Mouse (Mus musculus): Measurements from ENCODE around the gene Gm45021. TPM values are rescaled to one million over a fixed set of nuclear protein-coding genes. Genes with fewer than 3 reads are reported as not detected.

The Gm45021 gene
- polyA plus RNA-seq, 1 experiment from 2014 or later: not detected

DNA sequence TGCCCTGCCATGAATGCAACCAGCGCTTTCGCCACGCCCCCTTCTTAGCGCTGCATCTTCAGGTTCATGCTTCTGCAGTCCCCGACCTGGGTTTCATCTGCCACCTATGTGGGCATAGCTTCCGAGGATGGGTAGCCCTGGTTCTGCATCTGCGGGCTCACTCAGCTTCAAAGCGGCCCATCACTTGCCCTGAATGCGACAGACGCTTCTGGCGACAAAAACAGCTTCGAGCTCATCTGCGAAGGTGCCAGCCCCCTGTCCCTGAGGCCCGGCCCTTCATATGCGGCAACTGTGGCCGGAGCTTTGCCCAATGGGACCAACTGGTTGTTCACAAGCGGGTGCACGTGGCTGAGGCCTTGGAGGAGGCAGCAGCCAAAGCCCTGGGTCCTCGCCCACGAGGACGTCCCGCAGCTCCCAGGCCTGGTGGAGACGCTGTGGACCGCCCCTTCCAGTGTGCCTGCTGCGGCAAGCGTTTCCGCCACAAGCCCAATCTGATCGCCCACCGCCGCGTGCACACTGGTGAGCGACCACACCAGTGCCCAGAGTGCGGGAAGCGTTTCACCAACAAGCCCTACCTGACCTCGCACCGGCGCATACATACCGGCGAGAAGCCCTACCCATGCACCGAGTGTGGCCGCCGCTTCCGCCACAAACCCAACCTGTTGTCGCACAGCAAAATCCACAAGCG lies 7.3 kb downstream of the Gm45021 start:
- 86% methylated on average over 45 of the region's 45 CpGs for WGBS (ENCODE audit: insufficient replicate concordance)
- Histone ChIP-seq H3K36me3 (replicated peaks) (peaks cover 22% of the 10 kb centered on the region), H3K9ac (no peak overlapping the region), H3K4me1 (replicated peaks) (peaks cover 42% of the 10 kb centered on the region), H3K27me3 (no peaks in the 10 kb centered on the region), H3K9me3 (replicated peaks) (no peaks in the 10 kb centered on the region), H3K27ac (replicated peaks) (no peak overlapping the region), H3K4me3 (replicated peaks) (no peak overlapping the region), H3K4me2 (no peak overlapping the region)
- ATAC-seq (ENCODE audit: insufficient read depth): no peak

DNA sequence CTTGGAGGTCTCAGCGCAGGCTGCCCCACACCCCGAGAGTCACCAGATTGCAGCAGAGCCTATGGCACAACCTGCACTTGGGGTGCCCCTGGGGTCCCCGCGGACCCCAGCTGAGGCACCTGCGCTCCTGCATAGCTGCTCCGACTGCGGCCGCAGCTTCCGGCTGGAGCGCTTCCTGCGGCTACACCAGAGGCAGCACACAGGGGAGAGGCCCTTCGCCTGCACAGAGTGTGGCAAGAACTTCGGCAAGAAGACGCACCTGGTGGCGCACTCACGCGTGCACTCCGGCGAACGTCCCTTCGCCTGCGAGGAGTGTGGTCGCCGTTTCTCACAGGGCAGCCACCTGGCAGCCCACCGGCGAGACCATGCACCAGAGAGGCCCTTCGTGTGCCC lies 7.8 kb downstream of the Gm45021 start:
- peaks cover 22% of the 10 kb centered on the region for H3K36me3 ChIP-seq (replicated peaks)
- peaks cover 46% of the 10 kb centered on the region for H3K4me1 ChIP-seq (replicated peaks)
- H3K4me2 ChIP-seq: no peak overlapping the region
- H3K9ac ChIP-seq: no peak overlapping the region
- 89% methylated on average over 27 of the region's 27 CpGs for WGBS (ENCODE audit: insufficient replicate concordance)
- no peaks in the 10 kb centered on the region for H3K9me3 ChIP-seq (replicated peaks)
- H3K4me3 ChIP-seq (replicated peaks): no peak overlapping the region
- no peak overlapping the region for H3K27ac ChIP-seq (replicated peaks)
- ATAC-seq (ENCODE audit: insufficient read depth): no peak
- H3K27me3 ChIP-seq: no peaks in the 10 kb centered on the region

DNA sequence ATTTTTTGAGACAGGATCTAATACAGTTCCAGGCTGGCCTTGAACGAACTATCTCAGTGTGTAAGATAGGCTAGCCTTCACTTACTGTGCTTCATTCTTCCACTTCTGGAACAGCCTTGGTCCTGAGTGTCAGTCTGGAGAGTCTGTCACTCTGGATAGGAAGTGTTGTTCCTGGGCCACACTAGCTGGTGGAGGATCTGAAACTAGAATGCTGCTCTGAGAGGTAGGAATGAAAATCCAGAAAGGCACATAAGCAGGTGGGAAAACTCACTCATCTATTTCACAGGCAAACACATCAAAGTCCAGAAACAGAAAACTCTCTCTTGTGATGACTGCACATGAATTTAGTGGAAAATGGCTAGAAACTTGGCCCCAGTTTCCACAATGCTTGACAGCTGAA lies 11.2 kb downstream of the Gm45021 start:
- no peak overlapping the region for H3K27ac ChIP-seq (replicated peaks)
- H3K9me3 ChIP-seq (replicated peaks): no peaks in the 10 kb centered on the region
- H3K9ac ChIP-seq: no peak overlapping the region
- H3K36me3 ChIP-seq (replicated peaks): peaks cover 22% of the 10 kb centered on the region
- no peak overlapping the region for H3K4me3 ChIP-seq (replicated peaks)
- H3K4me1 ChIP-seq (replicated peaks): peaks cover 33% of the 10 kb centered on the region
- 64% methylated on average over 1 of the region's 1 CpGs for whole genome bisulfite sequencing (ENCODE audit: insufficient replicate concordance)
- H3K4me2 ChIP-seq: 0 out of 2 replicates have a peak overlapping the region, but pooled peaks have one; percentile 90
- no peak for ATAC-seq (ENCODE audit: insufficient read depth)
- H3K27me3 ChIP-seq: no peaks in the 10 kb centered on the region

DNA sequence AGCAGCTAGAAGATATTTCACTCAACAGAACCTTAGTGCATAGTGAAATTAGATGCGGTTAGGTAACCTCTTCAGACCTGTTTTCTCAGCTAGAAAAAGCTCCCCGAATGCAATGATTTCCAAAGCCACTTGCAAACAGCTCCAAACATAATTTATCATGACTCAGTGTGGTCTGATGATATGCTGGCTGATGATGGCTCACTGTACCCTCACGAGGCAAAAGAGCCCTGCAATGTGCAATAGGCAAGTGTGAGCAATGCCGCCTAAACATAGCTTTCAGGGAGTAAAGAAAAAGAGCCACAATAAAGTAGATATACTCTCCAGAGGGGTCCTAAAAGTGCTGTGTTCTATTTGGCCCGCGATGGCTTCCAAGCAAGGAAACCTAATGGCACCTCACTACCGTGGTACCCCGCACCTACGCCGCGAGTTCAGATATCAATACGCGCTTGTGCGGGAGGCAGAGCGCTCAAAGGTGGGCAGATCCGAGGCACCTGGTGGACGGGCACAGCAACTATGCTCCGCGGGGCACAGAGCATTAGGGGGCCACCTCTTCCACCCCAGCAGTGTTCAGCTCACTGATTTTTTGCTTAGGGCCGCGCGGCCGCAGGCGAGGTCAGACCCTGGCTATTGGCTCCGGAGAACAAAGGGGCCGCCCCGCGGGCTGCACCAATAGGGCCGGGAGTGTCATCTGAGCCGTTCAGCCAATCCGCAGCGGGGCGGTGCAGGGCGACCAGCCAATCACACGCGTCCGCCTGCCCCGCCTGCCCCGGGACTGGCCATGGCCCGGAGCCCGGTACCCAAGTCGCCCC lies 12.1 kb downstream of the Gm45021 start, which contains the start of gene Zfp775:
Gene Zfp775 (plus strand): TSS at position 793 of the 809 bp plus-strand sequence.
- Histone ChIP-seq H3K27me3 (no peaks in the 10 kb centered on the region), H3K27ac (replicated peaks) (peak within 1 kb of the TSS; percentile 80), H3K36me3 (replicated peaks) (peaks cover 16% of the 10 kb centered on the region), H3K4me1 (replicated peaks) (peaks cover 33% of the 10 kb centered on the region), H3K4me3 (replicated peaks) (peak within 1 kb of the TSS; percentile 70), H3K9me3 (replicated peaks) (no peaks in the 10 kb centered on the region), H3K4me2 (peak within 1 kb of the TSS; percentile 90), H3K9ac (peak within 1 kb of the TSS; percentile 65)
- 5% methylated on average over 42 of the region's 42 CpGs for WGBS (ENCODE audit: insufficient replicate concordance)
- peak; percentile 98 for ATAC-seq (ENCODE audit: insufficient read depth)

DNA sequence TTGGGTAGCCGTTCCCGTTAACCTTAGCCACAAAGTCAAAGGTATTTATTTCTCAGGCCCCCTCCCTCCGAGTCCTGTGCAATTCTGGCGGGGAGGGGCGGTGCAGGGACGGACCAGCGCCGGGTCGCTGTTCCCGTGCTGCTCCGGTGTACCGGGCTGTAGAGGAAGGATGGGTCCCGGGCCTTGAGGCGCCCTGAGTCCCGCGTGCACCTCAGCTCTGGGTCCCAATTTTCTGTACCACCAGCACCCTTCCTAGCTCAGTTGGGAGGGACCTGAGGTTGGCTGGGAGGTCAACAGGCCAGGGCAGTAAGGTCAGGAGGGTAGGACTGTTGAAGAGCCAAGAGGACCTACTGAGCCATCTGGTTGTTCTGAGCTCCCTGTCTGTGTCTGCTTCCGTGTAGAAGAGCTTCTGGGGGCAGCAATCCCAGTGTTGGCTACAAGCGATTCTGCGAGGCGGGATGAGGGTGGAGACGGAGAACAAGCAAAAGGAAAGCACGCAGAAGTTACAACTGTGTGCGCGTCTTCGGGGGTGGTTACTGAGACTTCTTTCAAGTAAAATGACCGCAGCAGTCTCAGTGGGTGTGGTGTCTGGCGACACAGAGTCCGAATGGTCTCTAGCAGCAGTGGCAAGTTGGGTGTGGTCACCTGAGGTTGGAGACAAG lies 12.8 kb downstream of the Gm45021 start:
- no peaks in the 10 kb centered on the region for H3K9me3 ChIP-seq (replicated peaks)
- H3K4me2 ChIP-seq: peak overlapping the region; percentile 90
- H3K36me3 ChIP-seq (replicated peaks): peaks cover 9% of the 10 kb centered on the region
- peak overlapping the region; percentile 70 for H3K4me3 ChIP-seq (replicated peaks)
- ATAC-seq (ENCODE audit: insufficient read depth): peak; percentile 66
- 1% methylated on average over 28 of the region's 28 CpGs for WGBS (ENCODE audit: insufficient replicate concordance)
- peaks cover 33% of the 10 kb centered on the region for H3K4me1 ChIP-seq (replicated peaks)
- H3K9ac ChIP-seq: peak overlapping the region; percentile 65
- H3K27me3 ChIP-seq: no peaks in the 10 kb centered on the region
- peak overlapping the region; percentile 80 for H3K27ac ChIP-seq (replicated peaks)

DNA sequence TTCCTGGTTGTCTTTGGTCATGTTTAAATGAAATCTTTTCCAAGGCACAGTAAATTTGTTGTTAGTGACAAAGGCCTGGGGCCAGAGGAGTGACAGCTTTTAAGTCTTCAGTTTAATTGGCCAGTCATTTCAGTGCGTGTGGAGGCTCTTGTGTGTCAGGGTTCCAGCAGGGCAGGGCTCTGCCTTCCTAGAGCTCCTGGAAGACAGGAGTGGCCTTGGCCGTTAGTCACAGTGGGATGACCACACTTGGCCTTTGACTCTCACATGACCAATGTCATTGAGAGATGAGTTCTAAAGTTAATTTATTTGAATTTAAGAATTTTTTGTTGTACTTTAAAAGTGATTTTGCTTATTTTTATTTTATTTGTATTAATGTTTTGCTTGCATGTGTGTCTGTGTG lies 18.7 kb downstream of the Gm45021 start:
- Histone ChIP-seq H3K4me2 (no peak overlapping the region), H3K27ac (replicated peaks) (no peak overlapping the region), H3K9me3 (replicated peaks) (no peaks in the 10 kb centered on the region), H3K27me3 (no peaks in the 10 kb centered on the region), H3K9ac (no peak overlapping the region), H3K4me1 (replicated peaks) (peaks cover 3% of the 10 kb centered on the region; the same call in 1 of the 2 replicates), H3K36me3 (replicated peaks) (no peaks in the 10 kb centered on the region), H3K4me3 (replicated peaks) (no peak overlapping the region)
- WGBS (ENCODE audit: insufficient replicate concordance): 60% methylated on average over 2 of the region's 2 CpGs
- no peak for ATAC-seq (ENCODE audit: insufficient read depth)

DNA sequence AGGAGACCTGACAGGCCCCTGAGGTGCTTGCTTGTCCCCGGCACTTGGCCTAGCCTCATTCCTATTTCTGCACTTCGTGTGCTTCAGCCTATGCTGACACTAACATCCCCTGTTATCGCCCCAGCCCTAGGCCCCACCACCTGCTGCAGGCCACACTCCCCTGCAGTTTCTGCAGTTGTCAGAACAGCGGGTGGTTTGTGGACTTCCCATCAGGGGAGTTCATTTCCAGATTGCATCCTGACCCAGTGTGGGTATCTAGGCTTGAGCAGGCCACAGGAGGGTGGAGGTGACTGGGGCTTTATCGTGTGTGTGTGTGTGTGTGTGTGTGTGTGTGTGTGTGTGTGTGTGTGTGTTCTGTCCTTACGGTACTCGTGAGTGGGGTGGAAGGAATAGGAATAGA lies 20.1 kb downstream of the Gm45021 start:
- Histone ChIP-seq H3K9me3 (replicated peaks) (no peaks in the 10 kb centered on the region), H3K4me3 (replicated peaks) (no peak overlapping the region), H3K4me2 (no peak overlapping the region), H3K36me3 (replicated peaks) (no peaks in the 10 kb centered on the region), H3K4me1 (replicated peaks) (peaks cover 3% of the 10 kb centered on the region; the same call in 1 of the 2 replicates), H3K27ac (replicated peaks) (no peak overlapping the region), H3K27me3 (no peaks in the 10 kb centered on the region), H3K9ac (no peak overlapping the region)
- ATAC-seq (ENCODE audit: insufficient read depth): peak; percentile 22
- WGBS (ENCODE audit: insufficient replicate concordance): 31% methylated on average over 6 of the region's 7 CpGs

DNA sequence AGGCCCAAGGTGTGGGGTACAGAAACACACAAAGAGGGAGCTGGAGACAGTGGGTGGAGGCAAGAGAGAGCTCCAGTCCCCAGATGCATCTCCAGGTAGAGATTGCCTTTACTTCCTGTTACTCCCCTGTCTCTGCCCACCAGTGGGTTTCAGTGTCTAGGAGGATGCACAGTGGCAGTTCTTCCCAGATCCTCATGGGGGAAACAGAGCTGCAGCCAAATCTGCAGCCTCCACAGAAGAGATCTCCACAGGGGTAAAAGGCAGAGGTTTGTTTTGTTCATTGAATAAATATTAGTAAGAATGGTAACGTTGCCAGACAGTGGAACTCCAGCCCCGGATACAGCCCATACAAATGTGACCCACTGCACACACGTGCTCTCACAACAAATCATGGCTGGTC lies 21.2 kb downstream of the Gm45021 start:
- Histone ChIP-seq H3K4me3 (replicated peaks) (no peak overlapping the region), H3K27me3 (no peaks in the 10 kb centered on the region), H3K27ac (replicated peaks) (no peak overlapping the region), H3K4me2 (no peak overlapping the region), H3K9me3 (replicated peaks) (no peaks in the 10 kb centered on the region), H3K9ac (no peak overlapping the region), H3K36me3 (replicated peaks) (no peaks in the 10 kb centered on the region), H3K4me1 (replicated peaks) (peaks cover 3% of the 10 kb centered on the region; the same call in 1 of the 2 replicates)
- WGBS (ENCODE audit: insufficient replicate concordance): 57% methylated on average over 3 of the region's 3 CpGs
- ATAC-seq (ENCODE audit: insufficient read depth): no peak

DNA sequence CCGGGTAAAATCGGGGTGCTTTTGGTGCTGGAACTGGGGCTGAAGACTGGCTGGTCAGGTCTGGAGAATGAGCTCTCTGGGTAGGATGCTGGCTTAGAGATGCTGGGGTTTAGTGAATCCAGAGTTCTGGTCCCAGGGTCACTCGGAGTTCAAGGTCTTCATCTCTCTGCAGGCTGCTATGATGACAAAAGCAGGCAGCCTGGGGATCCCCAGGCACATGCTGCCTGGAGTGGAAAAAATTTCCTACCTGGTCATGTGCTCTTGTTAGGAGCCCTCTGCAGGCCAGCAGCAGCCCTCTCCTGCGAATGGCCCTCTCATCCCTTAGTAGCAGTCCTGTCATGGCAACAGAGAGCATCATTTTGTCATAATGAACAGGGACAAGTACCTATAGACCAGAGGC lies 24.1 kb downstream of the Gm45021 start:
- no peak for ATAC-seq (ENCODE audit: insufficient read depth)
- whole genome bisulfite sequencing (ENCODE audit: insufficient replicate concordance): 65% methylated on average over 4 of the region's 4 CpGs

DNA sequence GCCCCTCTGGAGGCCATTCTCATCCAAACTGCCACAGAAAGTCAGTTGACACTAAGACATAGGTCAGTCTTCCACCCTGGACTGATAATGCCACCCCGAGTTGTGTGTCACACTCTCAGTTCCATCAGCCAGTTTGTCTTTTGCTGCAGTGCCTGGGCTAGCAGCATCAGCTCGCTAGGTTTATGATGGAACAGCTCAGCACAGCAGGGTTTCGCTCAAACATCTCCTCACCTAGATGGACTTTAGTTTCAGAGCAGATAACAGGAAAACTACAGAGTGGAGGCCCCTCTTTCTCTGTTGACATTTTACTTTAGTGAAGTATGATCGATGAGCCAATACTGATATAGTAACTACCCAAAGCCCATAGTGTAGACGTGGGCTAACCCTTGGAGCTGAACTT lies 25.3 kb downstream of the Gm45021 start:
- peaks cover 6% of the 10 kb centered on the region for H3K36me3 ChIP-seq (replicated peaks)
- no peaks in the 10 kb centered on the region for H3K27me3 ChIP-seq
- no peak overlapping the region for H3K4me2 ChIP-seq
- no peaks in the 10 kb centered on the region for H3K4me1 ChIP-seq (replicated peaks)
- H3K9me3 ChIP-seq (replicated peaks): no peaks in the 10 kb centered on the region
- no peak overlapping the region for H3K4me3 ChIP-seq (replicated peaks)
- peak; percentile 22; the same call in 1 of the 2 replicates for ATAC-seq (ENCODE audit: insufficient read depth)
- H3K27ac ChIP-seq (replicated peaks): no peak overlapping the region
- H3K9ac ChIP-seq: no peak overlapping the region
- WGBS (ENCODE audit: insufficient replicate concordance): 66% methylated on average over 5 of the region's 5 CpGs

More for the DNA sequence above, 24.1 kb downstream of the Gm45021 start:
- peaks cover 3% of the 10 kb centered on the region; the same call in 1 of the 2 replicates for H3K4me1 ChIP-seq (replicated peaks)
- no peaks in the 10 kb centered on the region for H3K9me3 ChIP-seq (replicated peaks)
- H3K9ac ChIP-seq: no peak overlapping the region
- H3K27me3 ChIP-seq: no peaks in the 10 kb centered on the region
- no peaks in the 10 kb centered on the region for H3K36me3 ChIP-seq (replicated peaks)
- H3K4me3 ChIP-seq (replicated peaks): no peak overlapping the region
- H3K4me2 ChIP-seq: no peak overlapping the region
- no peak overlapping the region for H3K27ac ChIP-seq (replicated peaks)

DNA sequence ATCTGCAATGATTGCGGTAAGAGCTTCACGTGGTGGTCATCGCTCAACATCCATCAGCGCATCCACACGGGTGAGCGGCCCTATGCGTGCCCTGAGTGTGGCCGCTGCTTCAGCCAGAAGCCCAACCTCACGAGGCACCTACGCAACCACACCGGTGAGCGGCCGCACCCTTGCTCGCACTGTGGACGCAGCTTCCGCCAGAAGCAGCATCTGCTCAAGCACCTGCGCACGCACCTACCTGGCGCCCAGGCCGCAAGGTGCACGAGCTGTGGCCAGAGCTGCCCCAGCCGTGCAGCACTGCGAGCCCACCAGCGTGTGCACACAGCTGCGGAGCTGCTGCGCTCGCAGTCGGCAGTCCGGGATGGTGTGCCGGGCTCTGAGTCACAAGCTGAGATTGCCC lies 30.6 kb downstream of the Gm45021 start:
- H3K4me2 ChIP-seq: no peak overlapping the region
- H3K9ac ChIP-seq: no peak overlapping the region
- H3K27ac ChIP-seq (replicated peaks): no peak overlapping the region
- 0 out of 2 replicates have a peak, but pooled peaks cover under 1% of the 10 kb centered on the region for H3K27me3 ChIP-seq
- H3K4me3 ChIP-seq (replicated peaks): no peak overlapping the region
- H3K4me1 ChIP-seq (replicated peaks): no peaks in the 10 kb centered on the region
- no peaks in the 10 kb centered on the region for H3K9me3 ChIP-seq (replicated peaks)
- peaks cover 16% of the 10 kb centered on the region for H3K36me3 ChIP-seq (replicated peaks)
- ATAC-seq (ENCODE audit: insufficient read depth): no peak
- 89% methylated on average over 30 of the region's 30 CpGs for WGBS (ENCODE audit: insufficient replicate concordance)

Measured in liver, embryonic 15.5 days (tissue).